Mouse (Mus musculus): ENCODE results near the gene Prl.
"Not testable (repeated sequence)": the region's sequence is repeated elsewhere in the genome, so short reads cannot be mapped to it uniquely, and the experiment has no call there.

Gene Prl

GRCm38 (mm10) chr13:27057270-27057669 lies at the start of gene Prl:
Prl (plus strand) TSS chr13:27057570.
- DNase-seq, result no peak

- DNase-seq, result no peak
Observed at GRCm38 (mm10) chr13:27026614-27027013, 30.8 kb upstream of the Prl start.

- DNase-seq, result no peak
Observed at GRCm38 (mm10) chr13:27027376-27027775, 30.0 kb upstream of the Prl start.

GRCm38 (mm10) chr13:27028501-27029240 lies 28.7 kb upstream of the Prl start:
- no peak for DNase-seq

- peak; percentile 2 for DNase-seq
Observed at GRCm38 (mm10) chr13:27031101-27031852, 26.1 kb upstream of the Prl start.

- DNase-seq, result no peak
Observed at GRCm38 (mm10) chr13:27031853-27032240, 25.5 kb upstream of the Prl start.

- DNase-seq, result no peak
Observed at GRCm38 (mm10) chr13:27032998-27033397, 24.4 kb upstream of the Prl start.

- DNase-seq, result no peak
Observed at GRCm38 (mm10) chr13:27042185-27042584, 15.2 kb upstream of the Prl start.

GRCm38 (mm10) chr13:27043326-27043725 lies 14.0 kb upstream of the Prl start:
- DNase-seq, result no peak

- no peak for DNase-seq
Observed at GRCm38 (mm10) chr13:27059177-27059576, 1.8 kb downstream of the Prl start.

GRCm38 (mm10) chr13:27093890-27094289 lies 36.5 kb downstream of the Prl start, which contains the start of gene Prl3d1:
Prl3d1 (plus strand) TSS chr13:27094190.
- DNase-seq, result not testable (repeated sequence)
